Comparison of ENCODE assay signal across 20 mouse cellular contexts in genomic region chr14:49560706-49561105, GRCm38 (mm10). TPM values are rescaled to one million over a fixed set of nuclear protein-coding genes. Genes with fewer than 3 reads are reported as not detected.
"Had no signal": no experiment of that assay in that cellular context is flagged by ENCODE, and none has a peak within 500 bp of the region (broad histone marks: within the 10 kb centered on the region; RNA-seq: fewer than 3 reads in every experiment).

No protein-coding gene starts in this region.

- H3K36me3 ChIP-seq: kidney, embryonic 15.5 days; limb, embryonic 10.5 days; liver, embryonic 15.5 days; neural tube, embryonic 13.5 days; stomach, embryonic 15.5 days had no signal

- H3K9ac ChIP-seq: kidney, embryonic 15.5 days; liver, embryonic 15.5 days; neural tube, embryonic 13.5 days; stomach, embryonic 15.5 days had no signal

- H3K9me3 ChIP-seq: kidney, embryonic 15.5 days; limb, embryonic 10.5 days; liver, embryonic 15.5 days; neural tube, embryonic 13.5 days; stomach, embryonic 15.5 days had no signal

- H3K27me3 ChIP-seq: kidney, embryonic 15.5 days; liver, embryonic 15.5 days; megakaryocyte, embryonic 14.5 days; neural tube, embryonic 13.5 days; stomach, embryonic 15.5 days had no signal

- H3K4me1 ChIP-seq: kidney, embryonic 15.5 days; limb, embryonic 10.5 days; liver, embryonic 15.5 days; megakaryocyte, embryonic 14.5 days; neural tube, embryonic 13.5 days; stomach, embryonic 15.5 days had no signal

- ATAC-seq: midbrain, embryonic 16.5 days had no signal

- DNase-seq: kidney, postnatal 14 days; lung, adult 2 months; lung, postnatal 10 days; right cerebral cortex, postnatal 14 days; thymus, adult 2 months; thymus, postnatal 25 days had no signal

- H3K4me3 ChIP-seq: kidney, embryonic 15.5 days; left cerebral cortex, adult 2 months; limb, embryonic 10.5 days; liver, embryonic 15.5 days; megakaryocyte, embryonic 14.5 days; neural tube, embryonic 13.5 days; stomach, embryonic 15.5 days had no signal

- H3K27ac ChIP-seq: kidney, embryonic 15.5 days; left cerebral cortex, adult 2 months; limb, embryonic 10.5 days; liver, embryonic 15.5 days; macrophage; neural tube, embryonic 13.5 days; stomach, embryonic 15.5 days had no signal

- H3K4me2 ChIP-seq: kidney, embryonic 15.5 days; liver, embryonic 11.5 days; liver, embryonic 15.5 days; midbrain, embryonic 11.5 days; neural tube, embryonic 13.5 days; stomach, embryonic 15.5 days had no signal

RNA-seq across cellular contexts. Expression of gene Slc35f4, which starts 34.9 kb away (rescaled TPM):
- polyA plus RNA-seq: limb, embryonic 10.5 days; limb, embryonic 14.5 days; liver, embryonic 15.5 days; lung, adult 2 months; macrophage; spleen, adult 2 months; thymus, adult 2 months; urinary bladder, adult 2 months had no signal
